Mouse (Mus musculus): Measurements from ENCODE around the gene Birc5.

- TF ChIP-seq GATA1 (IDR thresholded peaks at IDR 0.05; ENCODE audit: borderline replicate concordance, low read length) (no peak), FLI1 (IDR thresholded peaks at IDR 0.05; ENCODE audit: low read length) (no peak)
Observed at GRCm38 (mm10) chr11:117809407-117810311, 39.4 kb upstream of the Birc5 start, which contains the start of the genes Gm20708 and Syngr2.

All from megakaryocyte, embryonic 14.5 days (primary cell).